Mouse (Mus musculus) heart, embryonic 14.5 days (tissue): ENCODE measurements around the gene Stk40. TPM values are rescaled to one million over a fixed set of nuclear protein-coding genes. Genes with fewer than 3 reads are reported as not detected.

Experiments used
- ATAC-seq: fragments of 200-750 bp; cut with Nextera tagmentation; 2 replicates; pipeline ENCODE4 v1.8.0; 2017; ENCODE audit warnings: low read depth, moderate TSS enrichment; ENCODE audit not compliant: insufficient number of reproducible peaks, insufficient read depth, low FRiP score
- H3K27ac ChIP-seq, 2 experiments: fragments of 200-500 bp in 1 of 2; fragments of 300-500 bp in 1 of 2; sonication (generic) in 1 of 2; replicated peaks in 1 of 2; 2 replicates each; pipeline ENCODE4 v1.5.1; 2012 to 2014; ENCODE audit warnings: low read depth in 2 of 2, low read length in 2 of 2, control low read depth in 1 of 2, mild to moderate bottlenecking in 1 of 2, mixed read lengths in 1 of 2; ENCODE audit not compliant: control insufficient read depth in 1 of 2, insufficient read depth in 1 of 2
- H3K27me3 ChIP-seq: fragments of 300-500 bp; sonication (generic); 2 replicates; pipeline ENCODE4 v1.6.1; 2014; ENCODE audit warnings: mild to moderate bottlenecking, low read length, control low read depth; ENCODE audit not compliant: control insufficient read depth, insufficient read depth
- H3K36me3 ChIP-seq: fragments of 300-500 bp; sonication (generic); 2 replicates; pipeline ENCODE4 v1.6.1; 2014; ENCODE audit warnings: mild to moderate bottlenecking, control low read depth, low read length, mixed read lengths; ENCODE audit not compliant: control insufficient read depth, insufficient read depth
- H3K4me1 ChIP-seq, 2 experiments: fragments of 200-500 bp in 1 of 2; fragments of 300-500 bp in 1 of 2; sonication (generic) in 1 of 2; 2 replicates each; pipeline ENCODE4 v1.6.1; 2012 to 2014; ENCODE audit warnings: low read length in 2 of 2, control low read depth in 1 of 2, mixed read lengths in 1 of 2; ENCODE audit not compliant: control insufficient read depth in 2 of 2, insufficient read depth in 2 of 2
- H3K4me2 ChIP-seq: fragments of 300-500 bp; sonication (generic); 2 replicates; pipeline ENCODE4 v1.6.1; 2014; ENCODE audit warnings: mild to moderate bottlenecking, low read length
- H3K4me3 ChIP-seq, 2 experiments: fragments of 200-500 bp in 1 of 2; fragments of 300-500 bp in 1 of 2; sonication (generic) in 1 of 2; 2 replicates each; pipeline ENCODE4 v1.5.1; 2012 to 2014; ENCODE audit warnings: low read length in 2 of 2, mild to moderate bottlenecking in 2 of 2, control low read depth in 1 of 2, low read depth in 1 of 2, moderate library complexity in 1 of 2; ENCODE audit not compliant: control insufficient read depth in 1 of 2, insufficient read depth in 1 of 2
- H3K9ac ChIP-seq: fragments of 300-500 bp; sonication (generic); 2 replicates; pipeline ENCODE4 v1.6.1; 2014; ENCODE audit warnings: mild to moderate bottlenecking, low read length
- H3K9me3 ChIP-seq: fragments of 300-500 bp; sonication (generic); 2 replicates; pipeline ENCODE4 v1.6.1; 2016; ENCODE audit warnings: low read length, control low read depth; ENCODE audit not compliant: control insufficient read depth
- WGBS: fragments of 180-500 bp; shearing (Covaris S2); extraction: QIAGEN DNeasy Blood & Tissue Kit; methylation state at CpG from one replicate; pipeline ENCODE4 v1.1.7; 2014; 5-methylcytosine and 5-hydroxymethylcytosine counted together
- polyA plus RNA-seq: library from polyadenylated mRNA; unstranded; fragments of >200 nt; fragmentation: Nextera tagmentation; extraction: Ambion mirVana; gene quantifications from 2 replicates; pipeline ENCODE4 v1.2.1, GENCODE M21; 2014

The Stk40 gene
- polyA plus RNA-seq, 1 experiment from 2014 or later: 17.8 TPM

DNA sequence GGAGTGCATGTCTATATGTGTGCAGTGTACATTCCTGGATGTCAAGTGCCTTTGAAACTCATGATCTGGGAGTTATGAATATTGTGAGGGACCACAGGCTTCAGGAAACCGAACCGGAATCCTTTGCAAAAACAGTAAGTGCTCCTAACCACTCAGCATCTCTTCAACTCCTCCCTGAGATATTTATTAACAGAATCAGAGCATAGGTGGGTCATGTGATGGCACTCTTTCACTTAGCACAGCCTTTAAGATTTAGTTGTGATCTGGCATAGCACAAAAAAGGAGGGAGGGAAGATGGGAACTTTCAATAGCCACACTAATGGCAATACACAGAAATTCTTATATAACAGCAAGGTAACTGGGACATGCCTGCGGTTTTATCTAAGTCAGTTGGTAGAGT, 83.3 kb downstream of the Stk40 start:
- Histone ChIP-seq H3K27ac (no peak overlapping the region), H3K9me3 (no peaks in the 10 kb centered on the region), H3K27me3 (no peaks in the 10 kb centered on the region), H3K4me3 (no peak overlapping the region), H3K4me2 (no peak overlapping the region), H3K9ac (no peak overlapping the region), H3K36me3 (peaks cover 80% of the 10 kb centered on the region), H3K4me1 (no peaks in the 10 kb centered on the region)
- ATAC-seq: no peak
- 88% methylated on average over 3 of the region's 3 CpGs for WGBS

Other genes starting within 250 kb of the Stk40 start
- 1.1 and 1.5 TPM in 2 replicates for gene Csf3r, start 79.4 kb upstream of the Stk40 start, polyA plus RNA-seq
- gene Mrps15, start 57.0 kb upstream of the Stk40 start, polyA plus RNA-seq: 132 and 151 TPM in 2 replicates
- 4.6 and 6.4 TPM in 2 replicates for gene Oscp1, start 45.4 kb upstream of the Stk40 start, polyA plus RNA-seq
- 45.4 and 49.1 TPM in 2 replicates for gene Lsm10, start 7.3 kb upstream of the Stk40 start, polyA plus RNA-seq
- gene Eva1b, start 43.8 kb downstream of the Stk40 start, polyA plus RNA-seq: 31.8 and 33.9 TPM in 2 replicates
- 2.5 and 2.7 TPM in 2 replicates for gene Sh3d21, start 59.5 kb downstream of the Stk40 start, polyA plus RNA-seq
- 132 and 148 TPM in 2 replicates for gene Thrap3, start 98.8 kb downstream of the Stk40 start, polyA plus RNA-seq
- 41.8 and 46.8 TPM in 2 replicates for gene Map7d1, start 152.4 kb downstream of the Stk40 start, polyA plus RNA-seq
- gene Trappc3, start 158.4 kb downstream of the Stk40 start, polyA plus RNA-seq: 17.8 and 30.5 TPM in 2 replicates
- 3.8 and 4.8 TPM in 2 replicates for gene Col8a2, start 182.8 kb downstream of the Stk40 start, polyA plus RNA-seq
- gene Adprhl2, start 217.7 kb downstream of the Stk40 start, polyA plus RNA-seq: 23.7 and 25.1 TPM in 2 replicates
- 0.89 and 0.96 TPM in 2 replicates for gene Tekt2, start 221.7 kb downstream of the Stk40 start, polyA plus RNA-seq